Mouse (Mus musculus): Measurements from ENCODE around the gene Etnk2. TPM values are rescaled to one million over a fixed set of nuclear protein-coding genes. Genes with fewer than 3 reads are reported as not detected.

The Etnk2 gene
- polyA plus RNA-seq, 1 experiment from 2014 or later = 1.3 TPM

- H3K27ac ChIP-seq = no peak overlapping the region
- no peak overlapping the region for H3K9ac ChIP-seq
- H3K4me2 ChIP-seq = peak overlapping the region; percentile 99
- H3K9me3 ChIP-seq = no peaks in the 10 kb centered on the region
- H3K4me3 ChIP-seq = peak overlapping the region; percentile 58
- peaks cover 22% of the 10 kb centered on the region for H3K27me3 ChIP-seq
- 43% methylated on average over 16 of the region's 16 CpGs for WGBS
- no peaks in the 10 kb centered on the region for H3K36me3 ChIP-seq
- no peak for ATAC-seq (ENCODE audit: insufficient number of reproducible peaks, low FRiP score, low TSS enrichment, low read depth)
- H3K4me1 ChIP-seq = peaks cover 29% of the 10 kb centered on the region
Observed at GRCm38 (mm10) chr1:133421975-133422570, 58.7 kb downstream of the Etnk2 start.

- Histone ChIP-seq H3K9ac (peak overlapping the region; percentile 51), H3K36me3 (no peaks in the 10 kb centered on the region), H3K4me1 (peaks cover 23% of the 10 kb centered on the region), H3K27ac (peak overlapping the region; percentile 43; the same call in 1 of the 2 replicates), H3K4me2 (peak overlapping the region; percentile 99), H3K9me3 (no peaks in the 10 kb centered on the region), H3K27me3 (peaks cover 22% of the 10 kb centered on the region), H3K4me3 (peak overlapping the region; percentile 58)
- under 1% methylated on average over 29 of the region's 29 CpGs for WGBS
- no peak for ATAC-seq (ENCODE audit: insufficient number of reproducible peaks, low FRiP score, low TSS enrichment, low read depth)
Observed at GRCm38 (mm10) chr1:133422615-133423161, 59.3 kb downstream of the Etnk2 start.

GRCm38 (mm10) chr1:133423166-133423542 is 59.8 kb downstream of the Etnk2 start:
- Histone ChIP-seq H3K9me3 (no peaks in the 10 kb centered on the region), H3K9ac (peak overlapping the region; percentile 51), H3K27me3 (peaks cover 21% of the 10 kb centered on the region), H3K4me3 (peak overlapping the region; percentile 58), H3K4me2 (peak overlapping the region; percentile 99), H3K27ac (peak overlapping the region; percentile 78; the same call in 1 of the 2 replicates), H3K4me1 (peaks cover 19% of the 10 kb centered on the region), H3K36me3 (no peaks in the 10 kb centered on the region)
- ATAC-seq (ENCODE audit: insufficient number of reproducible peaks, low FRiP score, low TSS enrichment, low read depth) = no peak
- WGBS = under 1% methylated on average over 31 of the region's 31 CpGs

GRCm38 (mm10) chr1:133423543-133424480 is 60.4 kb downstream of the Etnk2 start, which contains the start of gene Sox13:
TSS of gene Sox13 (minus strand) at chr1:133424377.
- peak within 1 kb of the TSS; percentile 99 for H3K4me2 ChIP-seq
- peak within 1 kb of the TSS; percentile 58 for H3K4me3 ChIP-seq
- H3K9me3 ChIP-seq = no peaks in the 10 kb centered on the region
- peaks cover 18% of the 10 kb centered on the region for H3K27me3 ChIP-seq
- WGBS = under 1% methylated on average over 100 of the region's 128 CpGs
- no peaks in the 10 kb centered on the region for H3K36me3 ChIP-seq
- no peak; the same call in none of the 2 replicates for ATAC-seq (ENCODE audit: insufficient number of reproducible peaks, low FRiP score, low TSS enrichment, low read depth)
- peaks cover 15% of the 10 kb centered on the region for H3K4me1 ChIP-seq
- H3K9ac ChIP-seq = peak within 1 kb of the TSS; percentile 51
- peak within 1 kb of the TSS; percentile 78 for H3K27ac ChIP-seq

- ATAC-seq (ENCODE audit: insufficient number of reproducible peaks, low FRiP score, low TSS enrichment, low read depth) = no peak
- Histone ChIP-seq H3K4me2 (peak overlapping the region; percentile 99; the same call in 1 of the 2 replicates), H3K4me3 (peak overlapping the region; percentile 58; the same call in 1 of the 2 replicates), H3K9me3 (no peaks in the 10 kb centered on the region), H3K9ac (no peak overlapping the region), H3K36me3 (no peaks in the 10 kb centered on the region), H3K27me3 (peaks cover 18% of the 10 kb centered on the region), H3K4me1 (peaks cover 13% of the 10 kb centered on the region), H3K27ac (no peak overlapping the region)
- WGBS = 60% methylated on average over 4 of the region's 4 CpGs
Observed at GRCm38 (mm10) chr1:133424547-133425140, 61.3 kb downstream of the Etnk2 start.

Other genes with a start within 250 kb of the Etnk2 start
- 34.5 and 36.6 TPM in 2 replicates for gene Ppp1r15b, start 232.4 kb upstream of the Etnk2 start, polyA plus RNA-seq (2015; fragmentation: Nextera tagmentation; extraction: Ambion mirVana)
- gene Plekha6, start 199.4 kb upstream of the Etnk2 start, polyA plus RNA-seq (2015; fragmentation: Nextera tagmentation; extraction: Ambion mirVana) = 3.9 and 4.6 TPM in 2 replicates
- not detected in 2 replicates for gene Golt1a, start 53.8 kb upstream of the Etnk2 start, polyA plus RNA-seq (2015; fragmentation: Nextera tagmentation; extraction: Ambion mirVana)
- not detected in 2 replicates for gene Kiss1, start 41.7 kb upstream of the Etnk2 start, polyA plus RNA-seq (2015; fragmentation: Nextera tagmentation; extraction: Ambion mirVana)
- gene Ren1, start 13.1 kb upstream of the Etnk2 start, polyA plus RNA-seq (2015; fragmentation: Nextera tagmentation; extraction: Ambion mirVana) = 0.17 and 0.42 TPM in 2 replicates
- 3.3 and 4.1 TPM in 2 replicates for gene Sox13, start 60.8 kb downstream of the Etnk2 start, polyA plus RNA-seq (2015; fragmentation: Nextera tagmentation; extraction: Ambion mirVana)
- 409 and 527 TPM in 2 replicates for gene Snrpe, start 246.7 kb downstream of the Etnk2 start, polyA plus RNA-seq (2015; fragmentation: Nextera tagmentation; extraction: Ambion mirVana)

Measured in limb, embryonic 15.5 days (tissue).